Mouse (Mus musculus) fibroblast of lung, adult 2 months (primary cell): ENCODE data around the gene Serpinb3c.
"Not testable (repeated sequence)": the region's sequence is repeated elsewhere in the genome, so short reads cannot be mapped to it uniquely, and the experiment has no call there.

ENCODE experiments used
- DNase-seq: peaks from one replicate; pipeline ENCODE4 v3.0.0-alpha.2; 2011; ENCODE audit warnings: low read depth

Serpinb3c gene

GRCm38 (mm10) chr1:107278261-107278660, at the start of gene Serpinb3c, which contains the start of gene Serpinb3b:
TSS of gene Serpinb3c (minus strand) at chr1:107278371.
TSS of gene Serpinb3b (minus strand) at chr1:107278361.
- DNase-seq: not testable (repeated sequence)

DNA sequence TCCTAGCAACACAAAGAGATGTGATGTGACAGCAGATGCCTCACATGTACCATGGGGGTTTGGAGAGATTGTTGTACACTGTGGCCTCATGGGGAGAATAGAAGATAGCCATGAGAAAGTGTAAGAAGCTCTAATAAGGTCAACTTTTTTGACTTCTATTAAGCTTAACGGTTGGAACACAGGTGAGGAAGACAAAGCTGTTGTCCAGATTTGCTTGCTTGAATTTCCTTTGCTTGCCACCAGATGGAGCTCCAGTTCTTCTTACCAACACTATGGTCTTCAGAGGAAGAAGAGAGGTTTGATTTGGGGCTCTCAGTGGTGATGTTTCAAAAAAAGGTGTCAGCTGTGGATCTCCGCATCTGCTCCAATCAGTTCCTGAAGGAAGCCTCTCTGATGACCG, 35.0 kb downstream of the Serpinb3c start:
- not testable (repeated sequence) for DNase-seq
